Mouse (Mus musculus) adrenal gland, adult 8-10 months (tissue): Measurements from ENCODE around the gene Cdk18. TPM values are rescaled to one million over a fixed set of nuclear protein-coding genes. Genes with fewer than 3 reads are reported as not detected.

ENCODE experiments used
- DNase-seq: peaks from one replicate; pipeline ENCODE4 v3.0.0; 2022
- total RNA-seq, 4 experiments: library from RNA; stranded (reverse); gene quantifications; 2 replicates each; pipeline ENCODE4 v1.2.4; 2022

The Cdk18 gene
- total RNA-seq, 4 experiments from 2014 or later = 18.0 to 43.3 (median 25.4) TPM

DNA sequence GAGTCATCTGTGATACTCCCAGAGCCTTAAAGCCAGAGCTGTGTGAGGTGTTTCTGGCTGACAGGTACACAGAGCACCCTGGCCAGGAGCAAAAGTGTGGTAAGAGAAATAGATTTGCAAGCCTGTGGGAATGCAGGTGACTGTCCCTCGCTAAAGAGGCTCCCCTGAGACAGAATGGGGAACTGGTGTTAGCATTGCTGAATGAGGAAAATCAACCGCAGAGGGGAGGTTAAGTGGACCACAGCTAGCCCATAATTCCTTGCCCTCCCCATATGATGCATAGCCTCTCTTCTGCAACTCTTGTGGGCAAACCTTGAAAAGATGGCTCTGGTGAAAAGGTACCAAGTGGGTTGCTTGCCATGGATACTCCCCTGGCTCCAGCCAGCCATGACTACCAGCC lies 9.9 kb upstream of the Cdk18 start:
- DNase-seq = no peak

- no peak for DNase-seq
Measured at GRCm38 (mm10) chr1:132145973-132146685, 6.6 kb upstream of the Cdk18 start.

- DNase-seq = no peak
Measured at GRCm38 (mm10) chr1:132144837-132145236, 5.4 kb upstream of the Cdk18 start.

GRCm38 (mm10) chr1:132144223-132144622 lies 4.7 kb upstream of the Cdk18 start:
- no peak for DNase-seq

GRCm38 (mm10) chr1:132143730-132144129 lies 4.2 kb upstream of the Cdk18 start:
- no peak for DNase-seq

GRCm38 (mm10) chr1:132143079-132143478 lies 3.6 kb upstream of the Cdk18 start:
- DNase-seq = no peak

DNA sequence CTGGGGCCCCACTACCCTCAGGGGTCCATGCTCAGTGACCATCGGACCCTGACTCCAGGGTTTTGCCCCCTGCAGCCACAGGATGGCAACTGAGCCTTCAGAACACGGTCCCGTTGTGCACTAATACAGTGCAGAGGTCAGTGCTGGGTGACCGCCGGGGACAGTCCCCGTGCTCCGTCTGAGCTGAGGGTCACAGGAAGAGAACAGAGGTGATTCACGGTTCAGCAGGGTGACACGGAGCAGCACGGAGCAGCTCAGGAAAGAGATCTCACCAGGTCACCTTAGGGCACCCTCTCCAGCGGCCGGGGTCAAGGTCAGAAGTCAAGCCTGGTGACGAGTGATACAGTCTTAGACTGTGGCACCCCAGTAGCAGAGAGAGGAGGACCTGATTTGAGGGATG lies 2.3 kb upstream of the Cdk18 start:
- DNase-seq = no peak

GRCm38 (mm10) chr1:132141166-132141565 lies 1.7 kb upstream of the Cdk18 start:
- DNase-seq = no peak

GRCm38 (mm10) chr1:132140574-132140973 lies 1.1 kb upstream of the Cdk18 start:
- peak; percentile 42 for DNase-seq

DNA sequence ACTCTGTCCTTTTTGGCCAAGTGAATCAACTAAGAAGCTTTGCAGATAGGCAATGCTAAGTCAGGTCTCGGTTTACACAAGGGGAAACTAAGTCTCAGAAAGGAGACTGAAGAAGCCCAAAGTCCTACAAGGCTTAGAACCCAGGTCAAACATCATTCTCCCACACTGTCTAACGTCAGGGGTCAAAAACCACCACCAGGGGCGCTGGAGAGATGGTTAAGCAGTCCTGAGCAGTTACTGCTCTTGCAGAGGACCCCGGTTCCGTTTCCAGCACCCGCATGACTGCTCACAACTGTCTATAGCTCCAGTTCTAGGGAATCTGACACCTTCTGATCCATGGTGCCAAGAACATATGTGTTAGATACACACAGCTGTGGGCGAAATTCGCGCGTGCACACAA lies 687 bp upstream of the Cdk18 start:
- no peak for DNase-seq

DNA sequence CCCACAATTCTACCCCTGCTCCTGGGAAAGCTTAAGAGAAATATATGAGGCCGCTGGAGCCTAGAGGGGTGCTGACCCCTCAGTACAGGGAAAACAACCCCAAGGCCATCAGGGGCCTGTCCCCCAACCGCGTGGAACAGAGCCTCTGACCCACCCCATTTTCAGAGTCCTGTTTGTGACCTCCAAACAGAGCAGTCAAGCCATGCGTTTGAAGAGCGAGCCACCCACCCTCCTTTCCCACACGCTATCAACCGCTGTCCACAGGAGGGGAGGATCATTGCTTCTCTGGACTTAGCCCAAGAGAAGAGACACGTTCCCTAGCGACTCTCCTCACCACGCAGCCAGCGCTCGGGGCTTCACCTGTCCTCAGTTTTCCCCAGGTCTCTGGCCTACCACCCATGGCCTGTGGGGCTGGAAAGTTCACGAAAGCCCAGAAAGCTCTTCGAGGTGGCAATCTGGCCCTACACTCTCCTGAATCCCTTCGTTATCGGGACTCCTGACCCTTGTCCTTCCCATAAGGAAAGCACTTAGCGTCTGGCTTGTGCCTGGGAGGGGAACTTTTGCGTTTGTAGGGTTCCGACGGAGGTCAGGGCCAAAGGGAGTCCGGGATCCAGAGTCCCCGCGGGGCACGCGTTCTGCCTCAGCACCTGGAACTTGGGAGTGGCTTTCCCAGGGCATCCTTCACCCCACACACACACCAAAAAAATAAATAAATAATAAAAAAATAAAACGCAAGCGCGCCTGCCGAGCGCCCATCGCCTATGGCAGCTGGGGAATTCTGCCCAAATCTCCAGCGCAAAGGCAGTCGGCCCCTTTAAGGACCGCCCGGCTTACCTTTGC lies 688 bp downstream of the Cdk18 start:
- no peak for DNase-seq

- DNase-seq = no peak
Measured at GRCm38 (mm10) chr1:132137935-132138575, 1.4 kb downstream of the Cdk18 start.

DNA sequence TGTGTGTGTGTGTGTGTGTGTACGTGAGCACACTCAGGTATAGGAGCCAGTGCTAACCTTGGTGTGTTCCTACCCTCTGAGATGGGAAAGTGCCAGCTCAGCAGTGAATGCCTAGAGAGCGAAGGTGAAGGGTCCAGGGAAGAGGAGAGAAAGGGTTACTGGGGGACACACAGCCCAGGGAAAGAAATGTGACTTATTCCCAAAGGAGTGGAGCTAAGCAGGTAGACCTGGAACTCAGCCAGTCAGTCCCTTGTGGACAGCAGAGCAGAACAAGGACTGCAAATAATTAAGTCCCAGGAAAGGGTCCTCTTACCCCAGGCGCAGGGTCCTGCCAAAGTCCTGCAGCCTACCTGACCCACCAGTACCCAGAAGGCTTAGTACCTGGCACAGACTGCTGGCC lies 2.6 kb downstream of the Cdk18 start:
- DNase-seq = no peak

GRCm38 (mm10) chr1:132135631-132136030 lies 3.9 kb downstream of the Cdk18 start:
- DNase-seq = no peak

- no peak for DNase-seq
Measured at GRCm38 (mm10) chr1:132128311-132128710, 11.2 kb downstream of the Cdk18 start.

DNA sequence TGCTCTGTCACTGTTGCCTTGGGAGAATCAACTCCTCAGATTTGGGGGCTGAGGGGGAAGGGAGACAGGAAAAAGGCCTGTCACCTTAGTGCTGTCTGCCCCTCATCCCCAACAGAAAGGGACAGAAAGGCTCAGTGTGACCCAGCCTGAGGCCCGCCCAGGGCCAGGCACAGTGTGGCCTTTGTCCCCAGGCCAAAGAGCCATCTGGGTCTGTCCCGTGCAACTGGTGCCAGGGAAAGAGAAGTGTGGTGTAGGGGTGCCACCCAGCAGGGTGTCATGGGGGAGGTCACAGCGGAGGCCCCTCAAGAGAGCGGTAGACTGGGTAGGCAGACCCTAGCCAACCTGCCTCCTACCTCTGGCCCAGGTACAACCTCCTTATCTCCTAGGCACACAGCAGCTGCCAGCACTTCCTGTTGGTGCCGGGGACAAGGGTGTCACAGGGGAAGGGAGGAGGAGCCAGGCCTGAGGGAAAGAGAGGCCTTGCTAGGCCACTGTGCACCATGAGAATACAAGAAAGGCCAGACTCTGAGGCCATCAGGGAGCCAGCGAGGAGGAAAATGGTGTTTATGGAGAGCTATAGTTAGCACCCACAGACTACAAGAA lies 13.6 kb downstream of the Cdk18 start:
- DNase-seq = no peak

- no peak for DNase-seq
Measured at GRCm38 (mm10) chr1:132125249-132125648, 14.2 kb downstream of the Cdk18 start.

- no peak for DNase-seq
Measured at GRCm38 (mm10) chr1:132123420-132124014, 16.0 kb downstream of the Cdk18 start.

- no peak for DNase-seq
Measured at GRCm38 (mm10) chr1:132121895-132122294, 17.6 kb downstream of the Cdk18 start.

DNA sequence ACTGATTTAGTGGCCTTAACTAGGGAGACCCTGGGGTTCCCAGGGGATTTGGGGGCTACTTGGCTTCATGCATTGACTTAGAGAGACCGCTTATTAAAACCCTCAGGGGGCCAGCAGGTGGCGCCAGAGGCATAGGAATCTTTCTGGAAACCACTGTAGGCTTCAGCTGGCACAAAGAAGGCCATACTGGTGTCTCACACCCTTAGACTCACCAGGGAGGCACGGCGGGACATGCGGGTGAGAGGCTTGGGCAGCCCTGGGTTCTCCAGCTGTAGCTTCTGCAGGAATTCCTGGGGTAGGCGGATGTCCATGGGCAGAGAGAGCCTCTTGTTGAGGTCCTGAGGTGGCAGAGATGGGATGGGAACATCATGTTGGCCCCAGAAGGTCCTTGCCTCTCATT lies 18.2 kb downstream of the Cdk18 start:
- DNase-seq = peak; percentile 68

GRCm38 (mm10) chr1:132116606-132117005 lies 22.9 kb downstream of the Cdk18 start:
- DNase-seq = peak; percentile 41

- no peak for DNase-seq
Measured at GRCm38 (mm10) chr1:132113098-132113497, 26.4 kb downstream of the Cdk18 start.

DNA sequence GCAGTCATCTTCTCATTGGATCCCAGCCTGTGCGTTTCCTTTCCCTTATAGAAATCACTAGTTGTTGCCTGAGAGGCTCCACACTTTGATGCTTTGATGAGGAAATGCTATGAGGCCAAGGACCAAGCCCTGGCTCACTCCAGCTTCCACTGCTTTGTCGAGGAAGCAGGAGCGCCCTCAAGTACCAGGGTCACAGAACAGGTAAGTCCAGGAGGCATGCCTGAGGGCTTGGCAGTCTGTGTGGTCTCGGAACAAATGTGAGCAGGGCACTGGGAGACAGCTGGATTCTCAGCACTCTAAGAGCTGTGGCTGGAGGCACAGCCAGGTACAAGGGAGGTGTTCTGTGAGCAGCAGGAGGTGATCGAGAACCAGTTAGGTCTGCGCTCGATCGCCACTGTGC lies 27.1 kb downstream of the Cdk18 start:
- no peak for DNase-seq
